Mouse (Mus musculus) small intestine, adult 2 months (tissue): ENCODE results near the gene Tmem51. TPM values are rescaled to one million over a fixed set of nuclear protein-coding genes. Genes with fewer than 3 reads are reported as not detected.

Experiments used
- H3K27ac ChIP-seq: fragments of 200-500 bp; 2 replicates; pipeline ENCODE4 v1.5.1; 2012; ENCODE audit warnings: low read depth, low read length, control low read depth, inconsistent platforms; ENCODE audit not compliant: insufficient read depth
- H3K27me3 ChIP-seq: fragments of 200-500 bp; 2 replicates; pipeline ENCODE4 v1.6.1; 2012; ENCODE audit warnings: mild to moderate bottlenecking, moderate library complexity, low read length, inconsistent platforms; ENCODE audit not compliant: control insufficient read depth, insufficient read depth
- H3K36me3 ChIP-seq: fragments of 200-500 bp; 2 replicates; pipeline ENCODE4 v1.6.1; 2012; ENCODE audit warnings: mild to moderate bottlenecking, low read length, control low read depth, inconsistent platforms; ENCODE audit not compliant: control insufficient read depth, insufficient read depth
- H3K4me1 ChIP-seq: fragments of 200-500 bp; 2 replicates; pipeline ENCODE4 v1.6.1; 2012; ENCODE audit warnings: low read length, inconsistent platforms, mixed read lengths; ENCODE audit not compliant: control insufficient read depth, insufficient read depth, insufficient read length
- H3K4me3 ChIP-seq: fragments of 200-500 bp; 2 replicates; pipeline ENCODE4 v1.5.1; 2012; ENCODE audit warnings: low read depth, mild to moderate bottlenecking, control low read depth, inconsistent platforms, low read length, moderate library complexity
- CTCF ChIP-seq: fragments of 200-500 bp; IDR thresholded peaks from 2 replicates; pipeline ENCODE4 v1.5.1; 2012; ENCODE audit warnings: low read depth, mild to moderate bottlenecking, control low read depth, inconsistent platforms, low read length, moderate library complexity, mixed read lengths; ENCODE audit not compliant: insufficient replicate concordance, insufficient read length; ENCODE audit errors: extremely low read depth
- POLR2A ChIP-seq: fragments of 200-500 bp; IDR thresholded peaks from 2 replicates; pipeline ENCODE4 v1.6.1; 2012; ENCODE audit warnings: low read depth, mild to moderate bottlenecking, control low read depth, inconsistent platforms, low read length, moderate library complexity
- WGBS: fragments of 180-500 bp; shearing (Covaris S2); methylation state at CpG from one replicate; pipeline ENCODE4 v1.1.7; 2018; 5-methylcytosine and 5-hydroxymethylcytosine counted together
- polyA plus RNA-seq: library from polyadenylated mRNA; depleted of rRNA; stranded (reverse); fragments of >200 nt; gene quantifications from 2 replicates; pipeline ENCODE4 v1.2.3, GENCODE M21; 2012

The Tmem51 gene
- polyA plus RNA-seq, 1 experiment, result 30.5 TPM

- H3K36me3 ChIP-seq, result no peaks in the 10 kb centered on the region
- no peak overlapping the region for H3K27ac ChIP-seq
- H3K4me1 ChIP-seq, result peaks cover 4% of the 10 kb centered on the region; the same call in 1 of the 2 replicates
- 86% methylated on average over 6 of the region's 6 CpGs for WGBS
- H3K27me3 ChIP-seq, result no peaks in the 10 kb centered on the region
- no peak overlapping the region for H3K4me3 ChIP-seq
- TF ChIP-seq POLR2A, result no peak
- TF ChIP-seq CTCF, result no peak
These were observed 5.9 kb upstream of the Tmem51 start for GRCm38 (mm10) chr4:142089966-142090365.

- Histone ChIP-seq H3K4me3 (no peak overlapping the region), H3K27me3 (no peaks in the 10 kb centered on the region), H3K4me1 (peaks cover 4% of the 10 kb centered on the region; the same call in 1 of the 2 replicates), H3K27ac (no peak overlapping the region), H3K36me3 (no peaks in the 10 kb centered on the region)
- TF ChIP-seq CTCF, result no peak
- TF ChIP-seq POLR2A, result no peak
- WGBS, result 71% methylated on average over 6 of the region's 6 CpGs
These were observed 4.7 kb upstream of the Tmem51 start for GRCm38 (mm10) chr4:142088836-142089235.

DNA sequence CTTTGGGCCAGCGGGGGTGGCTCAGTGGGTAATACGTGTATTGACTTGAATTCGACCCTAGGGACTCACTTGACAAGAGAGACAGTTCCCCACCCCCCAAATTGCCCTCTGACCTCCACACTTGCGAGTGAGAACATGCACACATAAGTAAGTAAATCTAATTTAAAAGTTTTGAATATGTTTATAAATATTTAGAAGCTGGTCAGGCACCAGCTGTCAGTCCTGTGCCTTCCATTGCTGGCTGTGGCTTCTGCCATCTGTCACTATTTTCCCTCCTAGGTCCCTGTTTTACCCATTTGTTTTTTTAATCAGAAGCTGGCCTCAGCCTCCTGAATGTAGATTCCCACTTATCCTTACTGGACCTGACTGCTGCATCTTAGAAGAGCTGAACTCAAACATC, 4.3 kb upstream of the Tmem51 start:
- no peak overlapping the region for H3K27ac ChIP-seq
- TF ChIP-seq CTCF (no peak), POLR2A (no peak)

DNA sequence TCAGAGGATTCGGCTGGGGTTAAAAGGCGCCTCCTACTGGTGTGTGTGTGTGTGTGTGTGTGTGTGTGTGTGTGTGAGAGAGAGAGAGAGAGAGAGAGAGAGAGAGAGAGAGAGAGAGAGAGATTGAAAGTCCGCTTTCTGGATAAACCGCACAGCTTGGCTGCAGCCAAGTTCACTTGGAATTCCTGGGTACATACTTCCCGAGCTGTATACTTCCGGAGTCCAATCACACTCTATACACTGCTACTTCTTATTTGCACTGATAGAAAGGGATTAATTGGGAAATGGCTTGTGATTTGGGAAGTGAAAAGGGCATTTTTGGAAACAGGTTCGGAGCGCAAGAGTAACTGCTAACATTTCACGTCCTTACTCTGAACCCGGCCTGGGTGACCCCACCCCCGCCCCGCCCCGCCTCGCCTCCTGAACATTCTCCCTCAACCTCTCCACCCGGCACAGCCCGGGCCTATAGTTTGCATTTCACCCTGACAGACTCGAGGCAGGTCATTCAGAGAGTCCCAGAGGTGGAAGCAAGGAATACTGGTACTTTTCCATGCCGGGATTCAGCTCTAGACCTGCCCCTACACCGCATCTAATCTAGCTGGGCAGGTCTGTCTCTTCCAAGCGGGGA, 946 bp upstream of the Tmem51 start:
- Histone ChIP-seq H3K36me3 (no peaks in the 10 kb centered on the region), H3K4me3 (peak overlapping the region; percentile 70), H3K27me3 (no peaks in the 10 kb centered on the region), H3K27ac (peak overlapping the region; percentile 96), H3K4me1 (peaks cover 22% of the 10 kb centered on the region)
- 9% methylated on average over 20 of the region's 20 CpGs for WGBS
- no peak for TF ChIP-seq POLR2A
- TF ChIP-seq CTCF, result no peak

More for the DNA sequence above, 4.3 kb upstream of the Tmem51 start:
- H3K27me3 ChIP-seq, result no peaks in the 10 kb centered on the region
- WGBS, result 65% methylated on average over 4 of the region's 4 CpGs
- peaks cover 4% of the 10 kb centered on the region; the same call in 1 of the 2 replicates for H3K4me1 ChIP-seq
- H3K36me3 ChIP-seq, result no peaks in the 10 kb centered on the region
- no peak overlapping the region for H3K4me3 ChIP-seq

- Histone ChIP-seq H3K4me3 (peak overlapping the region; percentile 70), H3K27ac (peak overlapping the region; percentile 96), H3K27me3 (no peaks in the 10 kb centered on the region), H3K36me3 (no peaks in the 10 kb centered on the region), H3K4me1 (peaks cover 22% of the 10 kb centered on the region)
- under 1% methylated on average over 29 of the region's 29 CpGs for WGBS
- TF ChIP-seq CTCF, result peak; percentile 69
- TF ChIP-seq POLR2A, result no peak
These were observed 358 bp downstream of the Tmem51 start for GRCm38 (mm10) chr4:142083762-142084130.

DNA sequence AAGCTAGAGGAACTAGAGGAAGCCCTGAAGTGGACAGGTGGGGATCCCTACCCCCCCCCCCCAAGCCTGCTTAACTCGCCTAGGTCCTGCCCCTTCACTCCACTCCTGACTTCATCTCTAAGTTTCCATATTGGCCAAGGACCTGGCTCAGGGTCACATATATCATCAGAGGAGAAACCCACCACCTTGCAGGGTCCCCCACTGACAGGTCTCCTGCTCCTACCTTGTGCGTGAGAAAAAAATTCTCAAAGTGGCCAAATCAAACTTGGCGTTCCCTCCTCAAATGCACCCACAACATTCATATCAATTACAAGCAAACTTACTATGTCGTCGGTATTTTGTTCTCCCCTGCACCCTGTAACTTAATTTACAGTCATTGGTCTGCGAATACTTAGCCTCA, 911 bp downstream of the Tmem51 start:
- peak overlapping the region; percentile 70 for H3K4me3 ChIP-seq
- peaks cover 22% of the 10 kb centered on the region for H3K4me1 ChIP-seq
- H3K27ac ChIP-seq, result peak overlapping the region; percentile 51
- WGBS, result 16% methylated on average over 6 of the region's 6 CpGs
- no peaks in the 10 kb centered on the region for H3K36me3 ChIP-seq
- TF ChIP-seq CTCF (no peak), POLR2A (no peak)
- H3K27me3 ChIP-seq, result no peaks in the 10 kb centered on the region

GRCm38 (mm10) chr4:142082703-142083102, 1.4 kb downstream of the Tmem51 start:
- Histone ChIP-seq H3K4me1 (peaks cover 25% of the 10 kb centered on the region), H3K4me3 (peak overlapping the region; percentile 70; the same call in 1 of the 2 replicates), H3K36me3 (no peaks in the 10 kb centered on the region), H3K27me3 (no peaks in the 10 kb centered on the region), H3K27ac (peak overlapping the region; percentile 38; the same call in 1 of the 2 replicates)
- WGBS, result 38% methylated on average over 4 of the region's 4 CpGs
- TF ChIP-seq POLR2A, result no peak
- no peak for TF ChIP-seq CTCF

- peaks cover 32% of the 10 kb centered on the region for H3K4me1 ChIP-seq
- H3K36me3 ChIP-seq, result no peaks in the 10 kb centered on the region
- WGBS, result 10% methylated on average over 13 of the region's 13 CpGs
- H3K27ac ChIP-seq, result peak overlapping the region; percentile 56
- H3K27me3 ChIP-seq, result no peaks in the 10 kb centered on the region
- peak overlapping the region; percentile 31 for H3K4me3 ChIP-seq
- TF ChIP-seq POLR2A (no peak), CTCF (no peak)
These were observed 2.3 kb downstream of the Tmem51 start for GRCm38 (mm10) chr4:142081631-142082283.
